Mouse (Mus musculus): ENCODE measurements at regions not wholly inside any gene's neighbourhood (a gene's known extent, or its start where the extent isn't known, plus 50 kb on each side); places are given as distances from the start of the nearest gene placed in this dataset.

GRCm38 (mm10) chr4:137101169-137101568 is 52.6 kb upstream of the Zbtb40 start:
- DNase-seq (ENCODE audit: low spot score in 2 of 2) = no peak

- DNase-seq (ENCODE audit: low spot score in 2 of 2) = no peak
Measured at GRCm38 (mm10) chr4:137100756-137101155, 52.2 kb upstream of the Zbtb40 start.
